ENCODE assay signal across 17 mouse cellular contexts in the genomic region with DNA sequence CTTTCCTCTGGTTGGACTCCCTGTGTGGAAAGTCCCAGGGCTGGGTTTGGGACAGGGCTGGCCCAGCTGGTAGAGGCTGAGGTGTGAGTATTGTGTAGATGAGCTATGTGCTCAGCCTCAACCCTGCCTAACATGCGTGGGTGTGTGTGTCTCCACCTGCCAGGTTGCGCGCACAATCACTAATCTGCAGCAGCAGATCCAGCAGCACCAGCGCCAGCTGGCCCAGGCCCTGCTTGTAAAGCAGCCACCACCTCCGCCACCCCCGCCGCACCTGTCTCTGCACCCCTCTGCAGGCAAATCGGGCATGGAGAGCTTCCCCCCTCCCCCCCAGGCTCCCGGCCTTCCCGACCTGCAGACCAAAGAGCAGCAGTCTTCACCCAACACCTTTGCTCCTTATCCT. TPM values are rescaled to one million over a fixed set of nuclear protein-coding genes. Genes with fewer than 3 reads are reported as not detected.
DNase-seq lines count a peak whose midpoint lies in the region; ATAC-seq and TF ChIP-seq lines count a peak whose summit lies in the region.
"Had no signal": no experiment of that assay in that cellular context is flagged by ENCODE, and none has a peak within 500 bp of the region (broad histone marks: within the 10 kb centered on the region; RNA-seq: fewer than 3 reads in every experiment).

No protein-coding gene starts in this region.

- no peak for TF ChIP-seq CTCF in stomach, postnatal 0 days (IDR thresholded peaks at IDR 0.05; ENCODE audit: low read depth)

- peak; percentile 88 for DNase-seq in right cerebral cortex, adult 18-20 months
- DNase-seq in right cerebral cortex, postnatal 10 days (ENCODE audit: low spot score in 2 of 2) = no peak
- DNase-seq in gastrocnemius, postnatal 36 days = peak; percentile 31 to 43
- peak; percentile 58 to 69 for DNase-seq in layer of hippocampus, postnatal 25 days (ENCODE audit: extremely low spot score in 1 of 2, low spot score in 1 of 2)
- no peak for DNase-seq in stomach, postnatal 0 days (ENCODE audit: low spot score)
- no peak for DNase-seq in embryonic facial prominence, embryonic 10.5 days (ENCODE audit: low spot score)
- no peak for DNase-seq in ovary, postnatal 10 days (ENCODE audit: low spot score)
- DNase-seq: adrenal gland, postnatal 25 days; kidney, adult 9 months; lung, embryonic 14.5 days had no signal

- no peak for TF ChIP-seq EP300 in stomach, postnatal 0 days (optimal IDR thresholded peaks at IDR 0.05)

- intact Hi-C loops in gastrocnemius, postnatal 36 days (cut with DNase I) = no loop called here

- H3K4me3 ChIP-seq in stomach, postnatal 0 days (ENCODE audit: low read depth, low read length) = no peak overlapping the region
- H3K4me3 ChIP-seq in embryonic facial prominence, embryonic 10.5 days = no peak overlapping the region
- H3K4me3 ChIP-seq: heart, embryonic 15.5 days; hindbrain, embryonic 15.5 days; limb, embryonic 12.5 days had no signal

- no peak overlapping the region for H3K4me2 ChIP-seq in stomach, postnatal 0 days (replicated peaks; ENCODE audit: low read depth)
- H3K4me2 ChIP-seq: heart, embryonic 15.5 days; hindbrain, embryonic 15.5 days; limb, embryonic 12.5 days; lung, embryonic 14.5 days had no signal

- H3K27me3 ChIP-seq in stomach, postnatal 0 days (ENCODE audit: control insufficient read depth, insufficient read depth, low read length) = no peaks in the 10 kb centered on the region
- no peaks in the 10 kb centered on the region for H3K27me3 ChIP-seq in embryonic facial prominence, embryonic 10.5 days (replicated peaks; ENCODE audit: low read depth, poor library complexity, severe bottlenecking)
- H3K27me3 ChIP-seq: CH12.LX; heart, embryonic 15.5 days; hindbrain, embryonic 15.5 days; limb, embryonic 12.5 days; Patski had no signal

- H3K9ac ChIP-seq in stomach, postnatal 0 days (ENCODE audit: low read length) = no peak overlapping the region
- H3K9ac ChIP-seq: heart, embryonic 15.5 days; hindbrain, embryonic 15.5 days; limb, embryonic 12.5 days; lung, embryonic 14.5 days had no signal

- peak; percentile 35 for ATAC-seq in stomach, postnatal 0 days (ENCODE audit: low FRiP score, low TSS enrichment)
- ATAC-seq: Patski had no signal

- H3K9me3 ChIP-seq in stomach, postnatal 0 days (ENCODE audit: control insufficient read depth, low read length) = no peaks in the 10 kb centered on the region
- no peaks in the 10 kb centered on the region for H3K9me3 ChIP-seq in embryonic facial prominence, embryonic 10.5 days
- H3K9me3 ChIP-seq: heart, embryonic 15.5 days; hindbrain, embryonic 15.5 days; limb, embryonic 12.5 days had no signal

- H3K4me1 ChIP-seq in stomach, postnatal 0 days (replicated peaks; ENCODE audit: control insufficient read depth, insufficient read depth) = no peaks in the 10 kb centered on the region
- H3K4me1 ChIP-seq in embryonic facial prominence, embryonic 10.5 days = no peaks in the 10 kb centered on the region
- H3K4me1 ChIP-seq: heart, embryonic 15.5 days; hindbrain, embryonic 15.5 days; limb, embryonic 12.5 days had no signal

- WGBS in stomach, postnatal 0 days = 85% methylated on average over 10 of the region's 10 CpGs
- 96% methylated on average over 10 of the region's 10 CpGs for WGBS in embryonic facial prominence, embryonic 10.5 days

- H3K36me3 ChIP-seq in stomach, postnatal 0 days (ENCODE audit: control insufficient read depth, insufficient read depth, low read length) = peaks cover 44% of the 10 kb centered on the region
- peaks cover 100% of the 10 kb centered on the region for H3K36me3 ChIP-seq in embryonic facial prominence, embryonic 10.5 days (replicated peaks)

- H3K27ac ChIP-seq in stomach, postnatal 0 days (replicated peaks) = no peak overlapping the region
- no peak overlapping the region for H3K27ac ChIP-seq in embryonic facial prominence, embryonic 10.5 days (replicated peaks)
- H3K27ac ChIP-seq: heart, embryonic 15.5 days; hindbrain, embryonic 15.5 days; limb, embryonic 12.5 days had no signal

RNA-seq across cellular contexts. Expression of gene Tmc8, which starts 32.5 kb away (rescaled TPM):
- 1 to 10 TPM; 1.2 to 1.7 TPM for total RNA-seq in gastrocnemius, postnatal 36 days (2021)
- under 1 TPM; 0.35 to 0.89 TPM for total RNA-seq in layer of hippocampus, postnatal 25 days (2021)
- polyA plus RNA-seq in stomach, postnatal 0 days (2015; fragmentation: Nextera tagmentation; extraction: Ambion mirVana) = 8.9 and 10.0 TPM in 2 replicates
- polyA plus RNA-seq in embryonic facial prominence, embryonic 10.5 days (2016; fragmentation: Nextera tagmentation; extraction: Ambion mirVana) = 1.2 and 1.4 TPM in 2 replicates

RNA-seq across cellular contexts. Expression of gene Tmc6, which starts 32.6 kb away (rescaled TPM):
- 1 to 10 TPM; 5.8 to 5.9 TPM for total RNA-seq in gastrocnemius, postnatal 36 days (2021)
- total RNA-seq in layer of hippocampus, postnatal 25 days (2021) = 1 to 10 TPM; 5.3 to 5.5 TPM
- polyA plus RNA-seq in stomach, postnatal 0 days (2015; fragmentation: Nextera tagmentation; extraction: Ambion mirVana) = 21.0 and 24.1 TPM in 2 replicates
- polyA plus RNA-seq in embryonic facial prominence, embryonic 10.5 days (2016; fragmentation: Nextera tagmentation; extraction: Ambion mirVana) = 16.6 and 19.8 TPM in 2 replicates

RNA-seq across cellular contexts. Expression of gene 6030468B19Rik, which starts 48.0 kb away (rescaled TPM):
- total RNA-seq in gastrocnemius, postnatal 36 days (2021) = not detected
- under 1 TPM in 1 of 2 experiments, not detected in 1; 0.35 TPM for total RNA-seq in layer of hippocampus, postnatal 25 days (2021)
- 0.12 TPM in 1 of 2 replicates, not detected in the other for polyA plus RNA-seq in stomach, postnatal 0 days (2015; fragmentation: Nextera tagmentation; extraction: Ambion mirVana)
- polyA plus RNA-seq in embryonic facial prominence, embryonic 10.5 days (2016; fragmentation: Nextera tagmentation; extraction: Ambion mirVana) = 0.69 and 1.4 TPM in 2 replicates
- total RNA-seq: adrenal gland, postnatal 25 days; gastrocnemius, adult 8-10 months had no signal
- polyA plus RNA-seq: hindbrain, embryonic 15.5 days; Patski; testis, adult 2 months had no signal

Comparison
In these comparisons a context has a peak if more than half of its experiments do, and no peak if none do; other contexts are left out.
1. DNase-seq: peak in right cerebral cortex, adult 18-20 months (single experiment), gastrocnemius, postnatal 36 days (2 of 2) and layer of hippocampus, postnatal 25 days (2 of 2); none in right cerebral cortex, postnatal 10 days (0 of 2), stomach, postnatal 0 days (single experiment), embryonic facial prominence, embryonic 10.5 days (single experiment) and ovary, postnatal 10 days (single experiment).